Mouse (Mus musculus) forebrain, embryonic 12.5 days (tissue): ENCODE measurements at regions not wholly inside any gene's neighbourhood (a gene's known extent, or its start where the extent isn't known, plus 50 kb on each side); places are given as distances from the start of the nearest gene placed in this dataset.
"Not testable (repeated sequence)": the region's sequence is repeated elsewhere in the genome, so short reads cannot be mapped to it uniquely, and the experiment has no call there.

Source experiments
- ATAC-seq: fragments of 200-750 bp; cut with Nextera tagmentation; 2 replicates; pipeline ENCODE4 v1.8.0; 2017; ENCODE audit warnings: moderate TSS enrichment; ENCODE audit not compliant: low FRiP score
- H3K27ac ChIP-seq: fragments of 300-500 bp; sonication (generic); 2 replicates; pipeline ENCODE4 v1.5.1; 2016; ENCODE audit warnings: mild to moderate bottlenecking
- H3K27me3 ChIP-seq: fragments of 300-500 bp; sonication (generic); 2 replicates; pipeline ENCODE4 v1.6.1; 2016; ENCODE audit warnings: mild to moderate bottlenecking
- H3K36me3 ChIP-seq: fragments of 300-500 bp; sonication (generic); replicated peaks from 2 replicates; pipeline ENCODE4 v1.6.1; 2016; ENCODE audit warnings: mild to moderate bottlenecking
- H3K4me1 ChIP-seq: fragments of 300-500 bp; sonication (generic); 2 replicates; pipeline ENCODE4 v1.6.1; 2016
- H3K4me2 ChIP-seq: fragments of 300-500 bp; sonication (generic); 2 replicates; pipeline ENCODE4 v1.6.1; 2016; ENCODE audit warnings: mild to moderate bottlenecking, moderate library complexity
- H3K4me3 ChIP-seq: fragments of 300-500 bp; sonication (generic); replicated peaks from 2 replicates; pipeline ENCODE4 v1.5.1; 2016; ENCODE audit warnings: mild to moderate bottlenecking
- H3K9ac ChIP-seq: fragments of 300-500 bp; sonication (generic); 2 replicates; pipeline ENCODE4 v1.6.1; 2016; ENCODE audit warnings: mild to moderate bottlenecking
- H3K9me3 ChIP-seq: fragments of 300-500 bp; sonication (generic); 2 replicates; pipeline ENCODE4 v1.6.1; 2016
- whole genome bisulfite sequencing: fragments of 180-500 bp; shearing (Covaris S2); methylation state at CpG from one replicate; pipeline ENCODE4 v1.1.7; 2016; 5-methylcytosine and 5-hydroxymethylcytosine counted together

GRCm38 (mm10) chr8:52444366-52444765 lies 1067.2 kb upstream of the Aga start:
- no peak overlapping the region for H3K4me3 ChIP-seq
- H3K4me1 ChIP-seq, result no peaks in the 10 kb centered on the region
- no peak overlapping the region for H3K4me2 ChIP-seq
- WGBS, result 91% methylated on average over 3 of the region's 3 CpGs
- no peaks in the 10 kb centered on the region for H3K9me3 ChIP-seq
- H3K27me3 ChIP-seq, result no peaks in the 10 kb centered on the region
- no peak overlapping the region for H3K27ac ChIP-seq
- ATAC-seq, result no peak
- no peak overlapping the region for H3K9ac ChIP-seq
- no peaks in the 10 kb centered on the region for H3K36me3 ChIP-seq

- H3K9ac ChIP-seq, ATAC-seq, H3K9me3 ChIP-seq, H3K4me1 ChIP-seq, H3K36me3 ChIP-seq, H3K4me3 ChIP-seq, H3K27ac ChIP-seq, H3K27me3 ChIP-seq, H3K4me2 ChIP-seq: not testable (repeated sequence)
- WGBS, result 71% methylated on average over 1 of the region's 1 CpGs
Measured at GRCm38 (mm10) chr8:52451761-52452160, 1059.8 kb upstream of the Aga start.

- no peak overlapping the region for H3K4me3 ChIP-seq
- no peaks in the 10 kb centered on the region for H3K4me1 ChIP-seq
- no peaks in the 10 kb centered on the region for H3K36me3 ChIP-seq
- no peak for ATAC-seq
- no peak overlapping the region for H3K27ac ChIP-seq
- no peaks in the 10 kb centered on the region for H3K27me3 ChIP-seq
- H3K4me2 ChIP-seq, result no peak overlapping the region
- 32% methylated on average over 1 of the region's 1 CpGs for WGBS
- no peak overlapping the region for H3K9ac ChIP-seq
- no peaks in the 10 kb centered on the region for H3K9me3 ChIP-seq
Measured at GRCm38 (mm10) chr8:52455617-52456016, 1055.9 kb upstream of the Aga start.

- Histone ChIP-seq H3K27me3 (no peaks in the 10 kb centered on the region), H3K4me2 (no peak overlapping the region), H3K27ac (no peak overlapping the region), H3K4me1 (no peaks in the 10 kb centered on the region), H3K36me3 (no peaks in the 10 kb centered on the region), H3K4me3 (no peak overlapping the region), H3K9ac (no peak overlapping the region), H3K9me3 (no peaks in the 10 kb centered on the region)
- ATAC-seq, result no peak
- 72% methylated on average over 3 of the region's 3 CpGs for WGBS
Measured at GRCm38 (mm10) chr8:52456271-52456670, 1055.3 kb upstream of the Aga start.

GRCm38 (mm10) chr8:52502396-52502795 lies 1009.1 kb upstream of the Aga start:
- Histone ChIP-seq H3K9me3 (no peaks in the 10 kb centered on the region), H3K27ac (no peak overlapping the region), H3K27me3 (no peaks in the 10 kb centered on the region), H3K4me2 (no peak overlapping the region), H3K36me3 (no peaks in the 10 kb centered on the region), H3K9ac (no peak overlapping the region), H3K4me3 (no peak overlapping the region), H3K4me1 (no peaks in the 10 kb centered on the region)
- 81% methylated on average over 2 of the region's 2 CpGs for WGBS
- no peak for ATAC-seq

GRCm38 (mm10) chr8:52511790-52512189 lies 999.7 kb upstream of the Aga start:
- H3K9ac ChIP-seq, result no peak overlapping the region
- no peaks in the 10 kb centered on the region for H3K9me3 ChIP-seq
- H3K4me3 ChIP-seq, result no peak overlapping the region
- no peaks in the 10 kb centered on the region for H3K36me3 ChIP-seq
- no peaks in the 10 kb centered on the region for H3K4me1 ChIP-seq
- no peaks in the 10 kb centered on the region for H3K27me3 ChIP-seq
- no peak for ATAC-seq
- no peak overlapping the region for H3K4me2 ChIP-seq
- no peak overlapping the region for H3K27ac ChIP-seq

- Histone ChIP-seq H3K27me3 (no peaks in the 10 kb centered on the region), H3K4me1 (no peaks in the 10 kb centered on the region), H3K27ac (no peak overlapping the region), H3K9ac (no peak overlapping the region), H3K36me3 (no peaks in the 10 kb centered on the region), H3K4me3 (no peak overlapping the region), H3K4me2 (no peak overlapping the region), H3K9me3 (no peaks in the 10 kb centered on the region)
- ATAC-seq, result 0 out of 2 replicates have a peak, but pooled peaks have one; percentile 55
- WGBS, result 90% methylated on average over 3 of the region's 3 CpGs
Measured at GRCm38 (mm10) chr8:52543364-52543763, 968.2 kb upstream of the Aga start.

GRCm38 (mm10) chr8:52571166-52571832 lies 940.2 kb upstream of the Aga start:
- Histone ChIP-seq H3K27me3 (no peaks in the 10 kb centered on the region), H3K4me2 (no peak overlapping the region), H3K27ac (no peak overlapping the region), H3K9ac (no peak overlapping the region), H3K36me3 (no peaks in the 10 kb centered on the region), H3K4me3 (no peak overlapping the region), H3K4me1 (no peaks in the 10 kb centered on the region), H3K9me3 (no peaks in the 10 kb centered on the region)
- ATAC-seq, result no peak
- WGBS, result 76% methylated on average over 6 of the region's 6 CpGs
